Mouse (Mus musculus) layer of hippocampus, postnatal 14 days (tissue): ENCODE data around the gene Olfr790. TPM values are rescaled to one million over a fixed set of nuclear protein-coding genes. Genes with fewer than 3 reads are reported as not detected.
A peak's percentile ranks its signal among the peaks of the same experiment; 100 is the strongest.

Source experiments
- DNase-seq, 2 experiments: peaks; one replicate each; pipeline ENCODE4 v3.0.0; 2021 to 2022; ENCODE audit warnings: low spot score in 2 of 2, mixed read lengths in 1 of 2
- long read RNA-seq, 2 experiments: library from polyadenylated mRNA; stranded (forward); transcript quantifications; one replicate each; pipeline ENCODE4 v2.0.0; 2021
- total RNA-seq, 2 experiments: library from RNA; stranded (reverse); gene quantifications; 2 replicates each; pipeline ENCODE4 v1.2.3; 2021

Gene Olfr790
- total RNA-seq, result not detected
- long read RNA-seq, experiment 1, result 0 reads
- long read RNA-seq, experiment 2, result 0 reads

DNA sequence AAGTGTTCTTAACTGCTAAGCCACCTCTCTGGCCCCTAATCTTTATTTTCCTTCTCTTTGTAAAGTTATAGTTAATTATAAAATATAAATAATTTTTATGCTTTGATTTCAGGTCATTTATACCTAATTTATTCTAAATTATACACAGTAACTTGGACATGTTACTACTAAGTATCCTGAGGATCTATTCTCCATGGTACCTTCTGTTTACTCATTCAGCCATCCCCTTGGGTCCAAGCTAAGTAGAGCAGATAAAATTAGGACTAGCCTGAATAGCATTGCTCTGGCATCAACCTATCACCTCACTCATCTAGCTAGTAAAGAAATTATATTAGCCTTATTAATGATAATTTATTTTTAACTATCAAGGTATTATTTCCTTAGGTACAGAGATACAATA, at the start of gene Olfr790:
Gene Olfr790 (plus strand): TSS at position 301 of the 400 bp plus-strand sequence.
- DNase-seq, result no peak

DNA sequence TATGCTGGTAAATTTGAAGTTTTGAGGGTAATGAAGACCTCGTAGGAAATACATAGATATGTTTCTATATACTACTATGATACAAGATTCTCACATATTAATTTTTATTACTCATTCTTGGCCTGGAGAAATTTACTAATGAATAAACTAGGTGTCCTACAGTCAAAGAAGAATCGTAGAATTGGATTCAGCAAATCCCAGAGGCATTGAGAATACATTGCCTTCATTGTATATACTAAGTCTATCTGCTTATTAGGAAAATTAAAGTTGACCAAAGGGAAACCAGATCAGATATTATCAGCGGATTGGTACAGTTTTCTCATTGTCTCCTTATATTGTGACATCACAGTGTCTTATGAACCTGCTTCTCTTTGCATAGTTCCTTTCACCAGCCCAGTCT, 36.7 kb upstream of the Olfr790 start, which contains the start of gene Olfr787:
Gene Olfr787 (plus strand): TSS at position 301 of the 400 bp plus-strand sequence.
- DNase-seq, result no peak

DNA sequence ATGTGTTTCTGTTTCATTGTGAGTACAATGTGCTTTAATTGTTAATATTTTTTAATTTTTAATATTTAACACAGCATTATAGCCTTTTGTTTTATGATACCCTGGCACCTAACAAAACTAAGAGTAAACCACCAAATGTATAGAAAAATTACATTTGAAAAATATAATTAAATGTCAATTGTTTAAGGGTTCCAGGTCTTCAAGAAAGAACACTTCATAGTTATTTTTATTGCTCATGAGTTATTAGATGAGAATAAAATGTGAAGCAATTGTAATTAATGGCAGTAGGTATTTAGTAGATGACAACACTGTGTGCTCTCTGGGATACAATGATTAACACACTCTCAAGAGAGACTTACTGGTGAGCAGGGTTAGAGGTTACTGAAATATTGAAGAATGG, 27.6 kb upstream of the Olfr790 start, which contains the start of gene Olfr788:
Gene Olfr788 (plus strand): TSS at position 301 of the 400 bp plus-strand sequence.
- DNase-seq, result no peak

DNA sequence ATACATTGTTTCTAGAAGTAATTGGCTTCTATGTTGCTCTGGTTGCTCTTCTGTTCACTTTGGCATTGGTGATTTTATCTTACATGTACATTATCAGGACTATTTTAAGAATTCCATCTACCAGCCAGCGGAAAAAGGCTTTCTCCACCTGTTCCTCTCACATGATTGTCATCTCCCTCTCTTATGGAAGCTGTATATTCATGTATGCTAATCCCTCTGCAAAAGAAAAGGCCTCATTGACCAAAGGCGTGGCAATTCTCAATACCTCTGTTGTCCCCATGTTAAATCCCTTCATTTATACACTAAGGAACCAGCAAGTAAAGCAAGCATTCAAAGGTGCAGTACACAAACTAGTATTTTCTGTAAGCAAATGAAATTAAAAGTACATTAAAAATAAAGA, 25.0 kb upstream of the Olfr790 start:
- DNase-seq, result no peak

DNA sequence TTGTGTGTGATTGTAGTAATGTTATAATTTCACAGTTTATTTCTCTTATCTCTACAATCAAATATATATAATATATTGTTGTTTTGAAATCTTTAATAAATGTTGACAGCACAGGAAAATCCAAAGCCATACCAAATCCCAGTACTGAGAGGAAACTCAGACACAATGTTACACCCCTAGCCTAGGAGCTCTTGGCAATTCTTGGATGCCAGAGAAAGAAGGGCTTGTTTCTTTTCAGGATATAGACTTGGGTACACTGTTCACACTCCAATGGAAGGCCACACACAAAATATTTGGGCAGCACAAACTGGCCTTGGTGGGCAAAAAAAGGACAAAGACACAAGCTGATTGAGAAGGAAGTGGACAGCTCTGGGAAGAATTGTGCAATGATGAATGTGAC, 24.6 kb upstream of the Olfr790 start:
- DNase-seq, result no peak

DNA sequence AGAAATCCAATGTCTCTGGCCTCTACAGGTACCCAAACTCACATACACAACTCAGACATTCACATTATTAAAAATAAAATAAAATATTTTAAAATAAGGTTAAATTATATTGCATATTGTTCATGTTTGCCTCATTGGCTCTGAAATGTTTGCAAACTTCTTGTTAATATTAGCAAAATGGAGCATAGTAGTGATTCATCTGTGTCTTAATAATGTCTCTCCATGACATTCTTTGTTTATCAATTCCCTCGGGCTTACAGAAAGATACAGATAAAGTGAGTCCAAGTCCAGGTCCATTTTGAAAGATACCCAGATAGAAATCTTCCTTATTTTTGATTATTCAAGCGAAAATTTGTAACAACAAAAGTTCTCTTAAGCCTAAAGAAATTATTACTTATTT, 13.8 kb upstream of the Olfr790 start, which contains the start of gene Olfr789:
Gene Olfr789 (plus strand): TSS at position 301 of the 400 bp plus-strand sequence.
- DNase-seq, result no peak

DNA sequence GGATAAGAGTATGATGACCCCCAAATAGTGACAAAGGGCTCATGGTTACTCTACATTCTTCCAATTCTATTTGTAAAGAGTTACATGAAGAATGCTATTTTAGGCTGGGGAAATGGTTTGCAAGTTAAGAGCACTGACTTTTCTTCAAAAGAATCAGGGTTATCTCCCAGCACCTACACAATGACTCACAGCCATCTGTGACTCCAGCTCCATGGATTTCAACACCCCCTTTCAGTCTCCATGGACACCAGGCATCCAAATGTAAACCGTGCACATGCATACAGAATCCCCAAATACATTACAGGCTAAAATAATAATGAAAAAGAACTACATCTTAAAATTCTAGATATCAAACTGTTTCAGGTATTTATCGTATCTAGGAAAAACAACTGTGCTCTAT, 8.2 kb upstream of the Olfr790 start:
- no peak for DNase-seq

DNA sequence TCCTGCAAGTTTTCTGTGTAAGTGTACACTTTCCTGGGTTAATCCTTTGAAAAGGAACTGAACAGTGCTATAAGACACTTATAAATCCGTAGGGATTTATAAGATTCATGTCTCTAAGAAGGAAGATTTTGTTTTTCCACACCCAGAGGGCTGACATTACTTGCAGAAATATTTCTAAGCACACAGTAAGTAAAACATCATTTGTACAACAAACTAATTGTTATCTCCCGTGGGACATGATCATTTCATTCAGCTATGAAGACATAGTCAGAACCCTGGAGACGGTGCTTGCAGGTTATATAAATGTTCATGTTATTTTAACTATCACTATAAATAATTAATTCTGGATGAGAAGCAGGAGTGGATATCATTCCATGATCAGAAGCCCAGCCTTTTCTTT, 23.2 kb downstream of the Olfr790 start, which contains the start of gene Olfr791:
Gene Olfr791 (plus strand): TSS at position 301 of the 400 bp plus-strand sequence.
- no peak for DNase-seq

DNA sequence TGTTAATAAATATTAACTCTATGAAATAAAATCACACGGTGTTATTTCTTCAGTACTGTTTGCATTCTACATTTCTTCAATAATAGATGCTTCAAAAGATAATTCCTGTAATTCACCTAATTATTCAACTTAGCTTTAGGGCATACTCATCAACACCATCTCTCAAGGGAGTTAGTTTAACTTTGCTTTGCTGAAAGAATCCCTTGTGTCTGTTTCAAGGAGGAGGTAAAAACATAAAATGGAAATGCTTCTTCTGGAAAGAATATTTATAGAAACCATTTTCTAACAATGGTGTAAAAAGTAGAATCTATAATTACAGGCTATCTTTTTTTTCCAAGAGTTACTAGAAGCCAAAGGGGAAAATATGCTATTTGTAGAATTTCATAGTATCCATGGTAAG, 40.6 kb downstream of the Olfr790 start, which contains the start of gene Olfr792:
Gene Olfr792 (plus strand): TSS at position 301 of the 400 bp plus-strand sequence.
- DNase-seq, result no peak

DNA sequence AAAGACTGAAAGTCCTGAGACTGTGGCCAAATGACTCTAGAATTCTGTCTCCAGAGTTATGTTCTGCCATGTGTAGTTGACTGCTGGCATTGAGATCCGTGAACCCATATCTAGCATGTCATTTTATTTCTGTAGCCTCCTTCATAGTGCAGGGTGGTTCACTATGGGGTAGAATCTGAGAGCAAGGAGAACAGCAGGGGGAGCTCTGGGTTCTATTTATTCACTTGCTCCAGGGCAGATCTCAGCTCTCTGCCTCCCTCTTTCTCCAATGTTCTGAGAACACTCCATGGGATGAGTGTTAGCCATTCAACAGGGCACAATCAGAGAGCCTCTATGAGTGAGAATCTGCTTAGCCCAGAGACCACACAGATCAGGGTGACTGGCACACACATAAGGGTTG, 51.1 kb downstream of the Olfr790 start:
- peak; percentile 1 for DNase-seq

Other genes with a start within 250 kb of the Olfr790 start
- not detected for gene Olfr776, start 239.4 kb upstream of the Olfr790 start, total RNA-seq
- gene Olfr777, start 227.0 kb upstream of the Olfr790 start, total RNA-seq, result not detected
- gene Olfr780, start 180.4 kb upstream of the Olfr790 start, total RNA-seq, result not detected
- gene Olfr781, start 169.6 kb upstream of the Olfr790 start, total RNA-seq, result not detected
- not detected for gene Olfr782, start 149.6 kb upstream of the Olfr790 start, total RNA-seq
- gene Olfr784, start 114.4 kb upstream of the Olfr790 start, total RNA-seq, result under 1 TPM in 1 of 2 experiments, not detected in 1; 0.14 TPM
- not detected for gene Olfr785, start 93.1 kb upstream of the Olfr790 start, total RNA-seq
- not detected for gene Olfr786, start 71.2 kb upstream of the Olfr790 start, total RNA-seq
- gene Olfr787, start 36.6 kb upstream of the Olfr790 start, total RNA-seq, result not detected
- not detected for gene Olfr788, start 27.5 kb upstream of the Olfr790 start, total RNA-seq
- not detected for gene Olfr789, start 13.7 kb upstream of the Olfr790 start, total RNA-seq
- not detected for gene Olfr791, start 23.3 kb downstream of the Olfr790 start, total RNA-seq
- gene Olfr792, start 40.7 kb downstream of the Olfr790 start, total RNA-seq, result not detected
- gene Olfr794, start 69.2 kb downstream of the Olfr790 start, total RNA-seq, result not detected
- gene Olfr796, start 114.1 kb downstream of the Olfr790 start, total RNA-seq, result not detected
- gene Olfr798, start 129.4 kb downstream of the Olfr790 start, total RNA-seq, result not detected
- gene Olfr799, start 139.0 kb downstream of the Olfr790 start, total RNA-seq, result not detected
- not detected for gene Olfr800, start 159.2 kb downstream of the Olfr790 start, total RNA-seq
- gene Olfr801, start 175.4 kb downstream of the Olfr790 start, total RNA-seq, result not detected
- under 1 TPM; 0.10 to 0.18 TPM for gene Olfr802, start 189.7 kb downstream of the Olfr790 start, total RNA-seq
- gene Olfr803, start 195.8 kb downstream of the Olfr790 start, total RNA-seq, result not detected
- gene Olfr804, start 204.7 kb downstream of the Olfr790 start, total RNA-seq, result not detected
- gene Olfr805, start 230.9 kb downstream of the Olfr790 start, total RNA-seq, result not detected
- not detected for gene Olfr806, start 243.4 kb downstream of the Olfr790 start, total RNA-seq